Mouse (Mus musculus) left cerebral cortex, adult 9 months (tissue): Measurements from ENCODE around the gene Fbxl14.
A peak's percentile ranks its signal among the peaks of the same experiment; 100 is the strongest.
"Not testable (repeated sequence)": the region's sequence is repeated elsewhere in the genome, so short reads cannot be mapped to it uniquely, and the experiment has no call there.

Source experiments
- DNase-seq, 2 experiments: peaks; one replicate each; pipeline ENCODE4 v3.0.0; 2022; ENCODE audit warnings: low spot score in 2 of 2

The Fbxl14 gene

DNA sequence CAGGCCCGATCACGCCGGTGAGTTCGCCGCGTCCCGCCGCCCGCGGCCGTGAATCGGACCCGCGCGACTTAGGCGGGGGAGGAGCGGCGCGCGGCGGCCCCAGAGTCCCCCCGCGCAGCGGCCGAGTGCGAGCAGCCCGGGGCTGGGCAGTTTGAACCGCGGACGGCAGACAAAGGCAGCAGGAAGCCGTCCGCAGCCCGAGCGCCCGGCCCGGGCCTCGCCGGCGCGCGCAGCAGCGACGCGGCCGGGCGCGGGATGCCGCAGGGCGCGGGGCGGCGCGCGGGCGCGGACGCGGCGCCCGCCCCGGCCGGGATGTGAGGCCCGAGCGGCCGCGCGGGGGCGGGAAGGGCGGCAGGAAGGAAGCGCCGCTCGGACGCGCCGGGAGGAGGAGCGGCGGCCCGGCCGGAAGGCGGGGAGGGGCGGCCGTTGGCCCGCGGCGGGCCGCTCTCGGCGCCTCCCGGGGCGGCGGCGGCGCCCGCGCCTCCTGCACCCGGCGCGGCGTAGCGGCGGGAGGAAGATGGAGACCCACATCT, at the start of gene Fbxl14:
Gene Fbxl14 (plus strand): TSS at position 326 of the 533 bp plus-strand sequence.
- no peak for DNase-seq

DNA sequence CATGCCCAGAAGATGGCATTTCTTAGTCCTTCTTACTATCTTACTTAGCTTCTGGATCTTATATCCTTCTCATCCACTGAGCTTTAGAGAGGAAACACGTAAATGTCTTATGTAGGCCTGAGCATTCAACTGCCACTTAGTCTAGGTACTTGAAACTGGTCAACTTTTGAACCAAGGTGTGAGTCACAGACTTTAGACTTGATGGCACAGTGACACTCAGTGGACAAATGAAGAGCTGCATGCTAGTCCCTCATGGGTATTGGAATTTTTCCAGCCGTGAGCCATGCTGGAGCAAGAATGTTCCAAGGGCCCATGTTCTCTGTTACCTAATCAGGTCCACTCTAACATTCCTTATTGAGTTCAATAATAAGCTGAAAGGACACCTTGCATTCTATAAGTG, 49.0 kb upstream of the Fbxl14 start:
- peak in 1 of 2 experiments; percentile 69 for DNase-seq

DNA sequence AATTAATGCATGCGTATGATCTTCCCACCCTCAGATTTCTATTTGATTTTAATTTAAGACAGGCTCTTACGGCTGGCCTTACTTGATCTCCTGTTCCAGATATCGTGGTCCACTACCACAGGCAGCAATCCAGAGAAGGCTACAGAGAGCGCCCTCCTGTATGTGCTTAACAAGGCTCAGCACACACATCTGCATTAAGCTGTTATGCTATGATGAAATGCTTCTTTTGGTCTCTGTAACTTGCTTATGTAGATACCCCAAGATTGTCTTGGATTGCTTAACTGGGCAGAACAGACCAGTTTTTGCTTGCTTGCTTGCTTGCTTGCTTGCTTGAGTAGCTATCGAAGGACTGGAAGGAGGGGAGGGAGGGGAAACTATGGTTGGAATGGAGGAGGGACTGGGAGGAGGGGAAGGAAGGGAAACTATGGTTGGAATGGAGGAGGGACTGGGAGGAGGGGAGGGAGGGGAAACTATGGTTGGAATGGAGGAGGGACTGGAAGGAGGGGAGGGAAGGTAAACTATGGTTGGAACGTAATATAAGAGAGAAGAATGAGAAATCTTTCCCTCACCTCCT, 47.6 kb upstream of the Fbxl14 start:
- no peak for DNase-seq

DNA sequence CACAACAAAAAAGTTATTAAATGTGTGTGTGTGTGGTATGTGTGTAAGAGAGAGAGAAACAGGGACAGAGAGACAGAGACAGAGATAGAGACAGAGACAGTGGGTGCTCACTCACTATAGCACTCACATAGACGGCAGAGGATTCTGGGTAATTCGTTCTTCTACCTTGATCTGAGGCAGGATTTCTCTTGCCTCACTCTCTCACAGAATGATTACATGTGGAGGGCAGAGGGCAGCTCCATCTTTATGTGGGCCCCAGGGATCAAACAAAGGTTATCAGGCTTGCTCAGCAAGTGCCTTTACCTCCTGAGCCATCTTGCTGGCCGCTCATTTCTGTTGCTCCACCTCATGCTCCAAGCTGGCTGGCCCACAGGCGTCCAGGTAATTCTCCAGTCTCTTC, 45.1 kb upstream of the Fbxl14 start:
- no peak for DNase-seq

DNA sequence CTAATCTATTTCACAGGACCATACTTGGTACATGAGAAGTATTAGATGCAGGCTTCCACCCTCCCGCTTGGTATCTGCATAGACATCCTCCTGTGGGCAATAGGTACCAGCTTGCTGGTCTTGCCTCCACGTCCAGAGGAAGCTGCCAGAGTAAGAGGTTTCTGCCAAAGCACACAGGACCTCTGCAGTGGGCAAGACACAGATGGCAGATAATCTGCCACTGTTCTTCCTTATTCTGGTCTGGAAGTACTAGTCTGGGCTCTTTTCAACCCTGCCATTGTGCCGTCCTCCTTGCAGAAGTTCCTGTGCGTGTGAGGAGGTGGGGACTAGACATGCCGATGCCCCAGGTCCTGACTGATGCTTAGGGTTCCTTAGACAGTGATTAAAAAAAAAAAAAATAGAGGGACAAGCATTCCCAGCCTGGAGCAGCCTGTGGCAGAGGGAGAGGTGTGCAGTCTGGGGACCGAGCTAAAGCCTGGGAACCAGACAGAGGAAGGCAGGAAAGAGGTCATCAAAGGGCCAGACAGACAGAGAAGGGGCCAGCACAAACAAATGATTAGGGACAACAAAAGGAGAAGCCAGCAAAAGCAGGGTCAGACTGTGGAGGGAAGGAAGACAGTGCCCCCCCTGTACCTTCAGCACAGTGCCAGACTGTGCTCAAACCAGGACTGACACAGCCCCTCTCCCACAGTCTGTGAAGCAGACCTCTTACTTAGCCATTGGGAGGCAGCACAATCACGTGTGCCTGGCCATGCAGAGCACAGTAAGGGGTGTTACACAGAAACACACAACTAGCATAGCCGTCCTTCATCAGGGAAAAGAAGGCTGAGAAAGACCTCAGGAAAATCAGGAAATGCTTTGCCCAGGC, 41.3 kb upstream of the Fbxl14 start:
- DNase-seq: no peak

DNA sequence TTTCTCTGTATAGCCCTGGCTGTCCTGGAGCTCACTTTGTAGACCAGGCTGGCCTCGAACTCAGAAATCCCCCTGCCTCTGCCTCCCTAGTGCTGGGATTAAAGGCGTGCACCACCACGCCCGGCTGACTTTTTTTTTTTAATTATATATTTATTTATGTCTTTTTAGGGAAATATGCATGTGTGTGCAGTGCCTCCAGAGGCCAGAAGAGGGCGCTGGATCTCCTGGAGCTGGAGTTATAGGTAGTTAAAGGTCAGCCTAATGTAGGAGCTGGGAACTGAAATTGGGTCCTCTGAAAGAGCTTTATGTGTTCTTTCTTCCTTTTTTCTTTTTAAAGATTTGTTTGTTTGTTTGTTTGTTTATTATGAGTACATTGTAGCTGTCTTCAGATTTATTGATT, 36.7 kb upstream of the Fbxl14 start:
- DNase-seq: not testable (repeated sequence)

DNA sequence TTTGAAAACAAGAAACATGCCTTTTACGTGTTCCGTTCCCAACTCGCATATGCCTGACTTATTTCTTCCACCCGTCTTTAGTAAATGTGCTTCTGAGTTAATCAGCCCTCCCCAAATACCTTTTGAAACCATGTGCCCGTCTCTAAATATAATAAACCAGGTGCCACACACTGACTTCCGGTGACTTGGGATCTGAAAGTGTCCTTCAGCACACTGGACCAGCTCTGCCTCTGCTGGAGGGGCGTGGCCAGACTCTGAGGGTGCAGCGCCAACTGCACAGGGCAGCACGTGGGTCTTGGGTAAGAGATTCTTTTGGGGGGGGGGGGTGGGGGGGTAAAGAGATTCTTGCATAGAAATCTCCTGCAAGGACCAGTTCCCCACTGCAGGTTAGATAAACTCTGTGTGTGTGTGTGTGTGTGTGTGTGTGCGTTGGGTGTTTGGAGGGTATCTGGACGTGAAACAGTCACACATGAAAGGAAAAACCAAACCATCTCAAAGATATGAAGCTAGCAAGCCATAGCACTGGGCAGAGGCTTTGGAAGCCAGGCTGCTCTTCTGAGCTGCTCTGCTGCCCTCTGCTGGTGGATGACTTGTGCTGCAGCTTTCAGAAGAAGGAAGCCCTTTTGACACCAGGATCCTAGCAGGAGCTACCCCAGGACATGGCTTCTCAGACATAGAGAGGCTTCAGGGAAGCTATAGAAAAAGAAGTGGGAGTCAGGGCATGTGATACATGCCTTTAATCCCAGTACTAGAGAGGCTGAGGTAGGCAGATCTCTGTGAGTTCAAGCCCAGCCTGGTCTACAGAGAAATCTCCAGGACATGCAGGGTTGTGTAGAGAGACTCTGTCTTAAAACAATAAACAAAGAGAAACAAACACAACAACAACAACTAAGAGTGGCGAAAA, 35.5 kb upstream of the Fbxl14 start:
- peak in 1 of 2 experiments; percentile 79 for DNase-seq

DNA sequence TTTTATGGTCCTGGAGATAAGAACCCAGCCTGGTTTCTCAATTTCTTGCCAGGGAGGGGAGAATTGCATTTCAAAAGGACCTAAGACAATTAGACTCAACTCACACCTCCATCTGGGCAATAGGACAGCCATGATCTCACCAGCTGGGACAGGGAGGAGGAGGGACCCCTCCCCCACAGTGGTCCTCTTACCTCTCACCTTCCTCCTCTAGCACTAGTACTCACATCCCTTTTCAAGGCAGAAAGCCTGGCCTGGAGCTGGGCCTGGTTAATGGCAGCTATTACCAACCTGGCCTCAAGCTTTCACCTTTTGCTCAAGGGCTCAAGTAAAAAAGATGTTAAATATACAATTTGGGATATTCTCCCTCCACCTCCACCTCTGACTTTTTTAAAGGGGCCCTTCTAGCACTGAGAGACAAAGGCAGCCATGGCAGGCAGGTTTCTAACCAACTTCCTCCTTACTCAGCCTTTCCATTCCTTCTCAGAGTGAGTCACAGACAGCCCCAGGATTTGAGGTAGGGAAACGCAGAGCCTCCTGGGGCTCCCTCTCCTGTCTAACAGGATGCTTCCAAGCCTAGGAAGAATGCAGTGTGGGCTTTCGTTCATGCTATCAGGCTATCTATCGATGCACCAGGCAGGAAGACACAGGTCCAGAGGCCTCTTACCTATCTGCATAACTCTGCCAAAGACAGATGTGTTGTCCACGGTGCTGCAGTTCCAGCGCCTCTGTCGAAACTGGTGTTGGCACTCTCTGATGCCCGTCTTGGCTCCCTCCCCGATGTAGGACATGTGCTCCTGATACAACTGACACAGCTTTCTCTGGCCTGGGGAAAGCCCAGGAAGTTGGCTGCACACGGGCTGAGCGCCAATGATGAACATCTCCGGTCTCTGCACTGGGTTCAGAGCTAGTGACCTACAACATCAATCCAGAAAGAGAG, 33.5 kb upstream of the Fbxl14 start:
- no peak for DNase-seq

DNA sequence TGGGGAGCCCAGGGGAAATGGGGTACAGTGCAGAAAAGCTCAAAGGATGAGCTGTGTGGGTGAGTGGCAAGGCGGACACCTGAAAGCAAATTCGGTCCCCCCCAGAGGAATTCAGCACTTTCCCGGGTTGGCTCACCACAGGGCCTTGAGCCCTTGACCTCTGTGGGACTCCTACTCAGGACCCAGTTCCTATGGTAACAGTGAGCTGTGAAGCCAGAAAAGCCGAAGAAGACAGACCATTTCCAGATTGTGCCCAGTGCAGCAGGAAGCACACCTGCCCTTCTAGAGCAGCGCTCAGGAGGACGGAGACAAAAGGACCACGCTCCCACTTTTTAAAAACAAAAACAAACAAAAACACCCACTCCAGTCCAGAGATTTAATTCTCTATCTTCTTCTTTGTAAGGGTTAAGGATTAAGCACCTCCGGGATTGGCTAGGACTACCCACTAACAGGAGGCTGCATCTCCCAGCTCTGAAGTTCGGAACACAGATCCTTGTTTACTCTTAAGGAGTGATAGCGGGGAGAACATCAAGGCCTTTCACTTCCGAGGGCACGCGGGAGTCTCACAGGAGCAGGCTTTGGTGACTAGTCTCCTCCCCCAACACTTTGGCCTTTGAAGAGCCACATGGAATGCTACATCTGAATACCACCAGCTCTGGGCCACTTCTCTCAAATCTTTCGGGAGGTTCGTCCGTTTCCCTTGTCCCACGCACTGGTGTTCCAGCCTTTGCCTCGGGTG, 31.0 kb upstream of the Fbxl14 start:
- no peak for DNase-seq

DNA sequence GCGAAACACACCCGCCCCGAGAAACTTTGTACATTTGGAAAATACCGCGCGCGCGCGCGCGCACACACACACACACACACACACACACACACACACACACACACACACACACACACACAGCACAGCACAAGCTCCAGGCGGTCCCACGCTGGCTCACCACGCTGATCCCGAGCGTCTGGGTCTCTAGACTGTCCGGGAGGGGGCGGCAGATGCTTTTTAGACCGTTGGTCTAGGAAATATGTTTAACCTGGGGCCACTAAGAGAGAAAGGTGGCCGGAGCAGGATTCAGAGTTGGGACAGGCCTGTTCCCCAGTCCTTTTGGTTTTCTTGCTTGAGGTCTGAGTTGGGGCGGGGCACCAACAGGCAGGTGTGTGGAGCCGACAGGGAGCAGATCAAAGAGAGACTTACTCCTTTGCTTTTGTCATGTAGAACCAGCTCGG, 30.4 kb upstream of the Fbxl14 start:
- DNase-seq: no peak

DNA sequence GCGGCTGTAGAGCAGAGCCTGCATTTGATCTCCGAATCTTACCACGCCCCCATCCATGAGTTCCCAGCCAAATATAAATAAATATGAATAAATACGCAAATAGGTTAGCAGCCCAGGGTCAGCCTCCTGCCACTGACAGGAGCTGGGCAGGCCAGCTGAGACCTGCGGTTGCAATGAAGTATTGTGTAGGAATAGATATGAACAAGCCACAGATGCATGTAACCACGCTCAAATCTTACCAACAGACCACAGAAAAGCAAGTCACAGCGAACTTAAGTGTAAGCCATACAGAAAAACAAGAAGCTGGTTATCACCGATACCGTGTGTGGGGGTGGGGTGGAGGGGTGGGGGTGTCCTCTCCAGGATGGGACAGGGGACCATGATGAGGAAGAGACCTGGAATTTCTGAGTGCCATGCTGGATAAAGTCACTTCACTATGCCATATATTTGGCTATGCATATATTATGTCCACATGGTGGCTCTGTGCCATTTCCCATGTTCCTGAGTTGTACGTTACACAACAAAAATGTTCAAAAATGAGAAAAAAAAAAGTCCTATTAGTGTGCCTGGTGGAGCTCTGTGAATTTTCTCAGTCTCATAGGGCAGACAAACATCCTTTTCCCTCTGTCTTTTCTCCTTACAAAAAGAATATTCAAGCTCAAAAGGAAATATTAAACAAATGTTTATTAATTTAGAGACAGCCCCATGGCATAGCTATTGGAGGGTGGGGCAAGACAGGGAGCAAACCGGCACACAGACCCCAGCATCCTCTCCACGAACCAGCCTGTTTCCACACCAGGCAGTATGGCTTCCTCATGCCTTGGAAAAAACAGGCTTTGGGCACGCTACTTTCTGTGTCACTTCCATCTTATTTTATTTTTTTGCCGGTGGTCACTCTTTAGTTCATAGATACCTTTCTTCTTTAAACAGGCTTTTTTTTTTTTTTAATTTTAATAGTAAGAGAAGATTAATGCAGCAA, 28.2 kb upstream of the Fbxl14 start:
- DNase-seq: no peak

DNA sequence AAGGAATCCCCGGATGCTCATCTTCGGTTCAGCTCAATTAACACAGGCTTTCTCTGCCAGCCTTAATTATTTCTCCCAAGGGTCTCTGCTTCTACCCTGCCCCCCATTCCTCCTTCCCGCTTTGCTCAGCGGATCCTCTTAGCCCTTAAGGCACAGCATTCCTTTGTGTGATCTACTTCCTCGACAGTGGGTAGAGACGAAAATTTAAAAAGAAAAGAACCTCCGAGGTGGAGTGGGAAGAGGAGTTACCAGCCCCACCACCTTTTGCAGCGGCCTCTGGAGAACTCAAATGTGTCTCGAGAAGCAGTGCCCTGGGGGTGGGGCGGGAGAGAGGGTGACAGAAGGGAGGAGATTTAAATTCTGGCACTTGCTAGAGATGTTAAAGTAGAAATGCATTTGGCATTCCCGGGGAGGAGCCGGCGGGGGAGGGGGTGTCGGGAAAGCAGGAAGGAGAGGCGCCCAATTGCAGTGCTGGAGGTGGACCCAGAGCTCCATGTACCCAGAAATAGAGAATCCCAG, 27.4 kb upstream of the Fbxl14 start:
- peak; percentile 62 to 78 for DNase-seq

DNA sequence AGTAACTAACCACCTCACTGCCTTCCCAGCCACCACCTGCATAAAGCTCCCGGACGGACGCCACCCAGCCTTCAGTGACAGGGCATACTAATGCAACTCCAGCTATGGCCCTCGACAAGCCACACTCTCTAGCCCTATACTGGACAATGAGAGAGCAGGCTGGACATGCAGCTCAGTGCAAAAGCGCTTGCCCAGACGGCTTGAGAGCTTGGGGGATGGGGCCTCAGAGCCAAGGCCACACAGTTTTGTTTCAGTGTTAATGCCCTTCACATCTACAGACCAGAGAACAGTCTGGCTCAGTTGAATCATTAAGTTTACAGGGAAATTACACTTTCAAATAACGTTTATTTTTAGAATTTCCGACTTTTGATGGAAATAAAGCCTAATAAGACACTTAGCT, 21.3 kb upstream of the Fbxl14 start:
- no peak for DNase-seq

DNA sequence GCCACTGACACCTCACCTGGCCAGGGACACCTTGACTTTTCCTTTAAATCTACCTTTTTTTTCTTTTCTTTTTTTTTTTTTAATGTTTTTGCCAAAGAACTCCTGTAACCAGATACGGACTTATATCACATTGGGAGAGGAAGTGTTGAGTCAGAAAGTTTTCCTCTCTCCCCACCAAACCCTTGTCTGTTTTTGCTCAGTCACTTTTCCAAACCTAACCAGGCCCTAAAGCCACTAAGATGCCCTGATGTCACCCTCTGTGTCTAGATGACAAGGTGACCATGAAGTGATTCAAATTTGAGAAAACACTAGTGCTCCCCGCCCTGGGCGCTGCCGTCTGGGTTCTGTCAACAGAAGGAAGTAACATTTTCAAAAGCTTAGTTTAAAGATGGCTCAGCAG, 20.4 kb upstream of the Fbxl14 start:
- no peak for DNase-seq

DNA sequence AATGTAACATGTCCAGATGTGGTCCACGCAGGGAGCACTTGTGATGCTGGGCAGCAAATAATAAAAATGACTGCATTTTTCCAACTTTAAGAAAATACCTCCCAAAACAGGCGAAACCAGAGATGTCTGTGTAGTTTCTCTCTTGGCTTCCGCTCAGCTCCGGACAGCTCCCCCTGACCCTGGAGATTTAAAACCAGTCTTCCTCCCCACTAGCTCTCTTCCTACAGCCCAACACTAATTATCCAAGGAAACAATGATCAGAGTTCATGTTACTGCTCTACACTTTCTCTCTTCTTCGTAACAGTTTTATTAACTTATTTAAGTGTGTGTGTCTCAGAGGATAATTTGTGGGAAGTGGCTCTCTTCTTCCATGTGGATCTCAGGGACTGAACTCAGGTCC, 19.1 kb upstream of the Fbxl14 start:
- DNase-seq: no peak

DNA sequence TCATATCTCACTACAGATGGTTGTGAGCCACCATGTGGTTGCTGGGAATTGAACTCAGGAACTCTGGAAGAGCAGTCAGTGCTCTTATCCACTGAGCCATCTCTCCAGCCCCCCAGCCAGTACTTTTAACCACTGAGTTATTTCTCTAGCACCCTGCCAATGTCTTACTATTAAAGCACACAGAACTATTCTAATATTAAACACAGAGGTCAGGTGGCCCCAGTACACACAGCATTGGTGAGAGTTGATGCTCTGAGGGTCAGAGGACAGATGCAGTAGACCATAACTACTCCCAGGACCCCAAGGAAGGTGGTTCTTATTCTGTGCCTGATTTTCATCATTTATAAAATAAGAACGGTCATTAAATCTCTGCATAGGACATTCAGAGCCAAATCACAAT, 13.3 kb upstream of the Fbxl14 start:
- no peak for DNase-seq

DNA sequence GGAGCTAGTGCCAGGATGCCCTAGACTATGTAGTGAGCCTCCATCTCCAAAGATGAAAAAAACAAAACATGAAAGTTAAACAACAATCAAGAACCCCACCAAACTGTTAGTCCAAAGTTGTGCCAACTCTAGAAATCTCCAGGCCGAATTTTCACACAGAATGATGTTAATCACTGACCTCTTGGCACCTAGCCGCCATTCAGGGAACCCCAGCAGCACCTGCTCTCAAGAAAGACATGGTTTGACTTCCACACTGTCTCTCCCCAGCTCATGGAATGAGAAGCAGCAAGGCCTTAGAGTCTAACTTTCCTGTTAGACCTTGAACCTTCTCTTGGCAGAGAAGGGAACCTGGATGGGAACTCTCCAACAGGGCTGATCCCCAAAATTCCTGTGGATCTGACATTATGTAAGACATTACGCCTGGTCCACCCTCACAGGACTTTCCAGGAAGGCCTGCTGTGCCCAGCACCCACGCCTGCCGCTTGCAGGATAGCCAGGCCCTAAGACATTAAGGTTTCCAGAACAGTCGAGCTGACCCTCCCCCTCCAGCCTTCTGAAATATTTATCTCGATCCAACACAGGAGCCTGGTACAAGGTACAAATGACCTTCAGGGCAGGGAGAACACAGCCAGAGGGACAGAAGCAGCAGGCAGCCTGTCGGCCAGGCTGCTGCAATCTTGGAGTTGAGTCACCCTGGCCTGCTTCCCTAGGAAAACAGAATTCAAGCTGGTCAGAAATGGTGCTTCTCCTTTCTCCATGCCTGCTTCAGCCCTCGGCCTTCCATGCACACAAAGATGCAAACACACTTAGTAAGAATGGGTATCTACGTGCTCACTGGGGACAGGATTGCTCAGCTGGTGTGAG, 12.3 kb upstream of the Fbxl14 start:
- DNase-seq: no peak

DNA sequence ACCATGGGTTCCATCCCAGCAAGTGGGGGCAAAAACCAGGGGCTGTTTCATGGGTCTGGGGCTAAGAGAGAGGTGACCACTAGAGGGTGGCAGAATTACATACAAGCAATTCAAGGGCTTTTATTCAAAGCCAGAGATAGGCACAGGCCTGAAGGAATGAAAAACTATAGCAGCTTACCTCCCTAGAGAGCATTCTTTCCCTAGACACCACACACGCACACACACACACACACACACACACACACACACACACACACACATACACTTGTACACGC, 11.7 kb upstream of the Fbxl14 start:
- DNase-seq: no peak
